Mouse (Mus musculus) heart, postnatal 25 days (tissue): ENCODE measurements around the gene Hps3. TPM values are rescaled to one million over a fixed set of nuclear protein-coding genes. Genes with fewer than 3 reads are reported as not detected.
A peak's percentile ranks its signal among the peaks of the same experiment; 100 is the strongest.

Experiments used
- DNase-seq: peaks from one replicate; pipeline ENCODE4 v3.0.0; 2022; ENCODE audit warnings: low spot score
- intact Hi-C: fragments of 180-260 bp; cut with DNase I; formaldehyde crosslinking; loops from one replicate; pipeline ENCODE4 v1.15.1; 2025
- total RNA-seq, 2 experiments: library from RNA; stranded (reverse); gene quantifications; 2 replicates each; pipeline ENCODE4 v1.2.3; 2021

Gene Hps3
- total RNA-seq, 2 experiments from 2014 or later: 7.3 to 8.2 TPM

GRCm38 (mm10) chr3:20010464-20010863 is 24.7 kb downstream of the Hps3 start:
- intact Hi-C loops: no loop called here
- no peak for DNase-seq

DNA sequence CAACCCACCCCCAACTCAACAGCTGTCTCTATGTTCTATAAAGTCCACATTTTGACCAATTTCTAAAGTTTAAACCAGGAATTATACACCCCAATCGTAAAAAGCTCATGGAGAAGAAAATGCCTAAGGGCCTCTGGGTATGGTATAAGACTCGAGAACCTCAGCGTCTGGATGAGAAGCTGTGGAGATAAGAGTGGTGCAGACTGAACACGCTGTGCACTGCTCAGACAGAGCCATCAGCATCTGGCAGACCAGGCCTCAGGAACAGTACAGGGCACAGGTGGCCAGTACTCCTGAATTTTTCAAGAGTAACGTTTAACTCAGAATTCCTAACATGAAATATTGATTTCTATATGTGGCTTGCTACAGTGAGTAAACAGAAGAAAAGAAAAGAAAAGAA is 27.4 kb downstream of the Hps3 start:
- DNase-seq: no peak
- intact Hi-C loops: loop anchor here (5.0 kb wide), 1 partner anchor 190 kb away; no protein-coding TSS in a partner anchor

DNA sequence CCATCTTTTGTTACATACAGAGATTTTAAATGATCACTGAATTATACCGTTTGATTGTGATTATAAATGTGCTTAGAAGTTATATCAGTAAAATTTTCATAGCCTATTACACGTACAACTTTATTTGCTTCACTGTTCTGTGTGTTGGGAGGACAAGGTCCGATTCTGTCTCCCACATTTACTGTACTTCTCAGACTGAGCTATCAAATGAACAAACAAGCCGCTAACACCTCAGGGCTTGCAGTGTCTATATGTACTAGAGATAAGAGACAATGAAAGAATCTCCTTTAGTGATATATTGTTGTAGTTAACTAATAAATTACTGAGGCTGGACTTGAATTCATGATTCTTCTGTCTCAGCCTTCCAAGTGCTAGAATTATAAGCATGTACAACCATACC is 27.8 kb downstream of the Hps3 start:
- intact Hi-C loops: loop anchor here (5.0 kb wide), 1 partner anchor 190 kb away; no protein-coding TSS in a partner anchor
- no peak for DNase-seq

DNA sequence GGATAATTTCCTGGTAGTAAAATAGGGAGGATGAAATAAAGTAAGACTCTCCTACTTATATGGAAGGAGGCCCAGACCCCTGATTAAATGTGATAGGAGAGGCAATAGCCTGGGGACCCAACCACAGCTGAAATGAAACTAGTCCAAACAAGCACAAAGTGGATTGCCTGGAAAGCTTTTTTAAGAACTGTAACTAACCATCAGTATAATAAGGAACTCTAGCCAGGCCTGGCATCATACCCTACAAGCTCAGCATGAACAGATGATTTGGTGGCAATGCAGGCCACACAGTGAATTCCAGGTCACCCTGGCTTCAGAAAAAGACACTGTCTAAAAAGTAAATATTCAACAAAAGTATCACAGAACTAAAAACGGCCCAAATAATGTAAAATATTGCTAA is 29.5 kb downstream of the Hps3 start:
- intact Hi-C loops: loop anchor here (5.0 kb wide), 1 partner anchor 192 kb away; no protein-coding TSS in a partner anchor
- no peak for DNase-seq

GRCm38 (mm10) chr3:20004422-20004821 is 30.7 kb downstream of the Hps3 start:
- no peak for DNase-seq
- intact Hi-C loops: no loop called here

DNA sequence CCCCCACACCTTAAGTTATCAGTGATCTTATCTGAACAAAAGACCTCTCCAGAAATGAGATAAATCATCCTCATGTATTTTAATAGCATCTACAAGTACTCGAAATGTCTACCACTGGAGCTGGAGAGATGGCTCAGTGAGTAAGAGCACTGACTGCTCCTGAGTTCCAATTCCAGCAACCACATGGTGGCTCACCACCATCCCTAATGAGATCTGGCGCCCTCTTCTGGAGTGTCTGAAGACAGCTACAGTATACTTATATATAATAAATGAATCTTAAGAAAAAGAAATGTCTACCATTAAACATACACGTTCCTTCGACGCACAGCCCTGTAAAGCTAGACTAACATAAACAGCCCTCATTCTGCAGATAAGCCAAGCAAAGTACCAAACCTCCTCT is 32.3 kb downstream of the Hps3 start:
- intact Hi-C loops: loop anchor here (1.0 kb wide), 1 partner anchor 98 kb away; no protein-coding TSS in a partner anchor
- no peak for DNase-seq

DNA sequence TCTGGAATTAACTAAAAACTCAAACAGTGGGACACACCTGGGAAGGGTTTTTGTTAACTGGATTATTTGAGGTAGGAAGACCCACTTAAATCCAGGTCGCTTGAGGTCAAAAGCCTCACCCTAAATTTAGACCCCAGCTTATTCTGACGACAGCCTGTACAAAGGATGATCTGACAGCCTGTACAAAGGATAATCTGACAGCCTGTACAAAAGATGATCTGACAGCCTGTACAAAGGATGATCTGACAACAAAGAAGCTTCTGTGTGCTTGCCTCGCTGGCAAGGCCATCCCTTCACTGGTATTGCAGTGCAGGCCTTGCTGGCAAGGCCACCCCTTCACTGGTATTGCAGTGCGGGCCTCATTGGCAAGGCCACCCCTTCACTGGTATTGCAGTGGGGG is 34.3 kb downstream of the Hps3 start:
- no peak for DNase-seq
- intact Hi-C loops: no loop called here

DNA sequence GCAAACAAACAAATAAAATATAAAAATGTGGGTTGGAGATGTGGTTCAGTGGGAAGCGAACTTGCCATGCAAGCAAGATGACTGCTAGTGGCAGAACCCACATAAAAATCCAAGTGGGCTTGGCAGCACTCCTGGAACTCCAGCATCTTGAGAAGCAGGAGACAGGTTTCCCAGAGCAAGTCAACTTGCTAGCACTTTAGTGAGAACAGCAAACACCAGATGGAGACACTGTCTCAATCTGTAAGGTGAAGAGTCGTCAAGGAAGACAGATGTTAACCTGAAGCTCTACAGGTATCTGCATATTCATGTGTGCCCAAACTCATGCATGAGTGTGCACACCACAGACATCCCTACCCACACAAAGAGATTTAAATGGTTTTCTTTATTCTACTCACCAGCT is 35.6 kb downstream of the Hps3 start:
- no peak for DNase-seq
- intact Hi-C loops: no loop called here

DNA sequence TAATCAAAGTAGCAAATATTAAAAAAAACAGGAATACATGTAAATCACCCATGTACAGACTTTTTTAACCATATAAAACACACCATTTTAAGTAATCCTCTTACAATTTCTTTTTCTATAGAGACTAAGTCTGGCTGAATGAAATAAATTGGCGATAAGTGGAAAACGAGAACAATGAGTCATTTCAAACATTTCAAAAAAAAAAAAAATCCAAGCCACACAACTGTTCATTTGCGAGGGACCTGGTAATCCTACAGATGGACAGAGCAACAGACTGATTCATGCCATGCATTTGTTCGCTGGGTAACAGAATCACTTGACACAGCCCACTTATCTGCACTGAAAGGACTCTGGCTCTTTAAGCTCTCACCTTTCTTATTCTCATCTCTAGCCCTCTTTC is 42.7 kb downstream of the Hps3 start:
- intact Hi-C loops: no loop called here

GRCm38 (mm10) chr3:19990031-19990430 is 45.1 kb downstream of the Hps3 start:
- intact Hi-C loops: no loop called here
- DNase-seq: no peak

More for the DNA sequence above, 42.7 kb downstream of the Hps3 start:
- no peak for DNase-seq

DNA sequence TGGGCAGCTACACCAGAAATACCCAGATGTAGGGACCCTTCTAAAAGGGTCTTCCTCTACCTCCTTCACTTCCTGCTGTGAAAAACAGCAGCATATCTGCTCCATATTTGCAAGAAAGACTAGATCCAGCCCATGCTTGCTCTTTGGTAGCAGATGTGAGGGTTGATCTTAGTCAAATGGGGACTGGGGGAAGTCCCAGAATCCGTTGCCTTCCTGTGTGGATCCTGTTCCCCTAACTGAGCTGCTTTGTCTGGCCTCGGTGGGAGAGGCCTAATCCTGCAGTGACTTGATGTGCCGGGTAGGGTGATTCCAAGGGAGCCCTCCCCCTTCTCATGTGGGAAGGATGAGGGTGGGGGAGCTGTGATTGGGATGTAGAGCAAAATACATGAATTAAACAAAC is 49.0 kb downstream of the Hps3 start:
- intact Hi-C loops: no loop called here
- DNase-seq: no peak

- intact Hi-C loops: no loop called here
- DNase-seq: no peak
These were observed 52.3 kb downstream of the Hps3 start for GRCm38 (mm10) chr3:19982846-19983245.

- intact Hi-C loops: no loop called here
These were observed 54.0 kb downstream of the Hps3 start for GRCm38 (mm10) chr3:19981156-19981555.

GRCm38 (mm10) chr3:19978474-19978873 is 56.6 kb downstream of the Hps3 start:
- intact Hi-C loops: no loop called here
- DNase-seq: peak; percentile 17

More at GRCm38 (mm10) chr3:19981156-19981555, 54.0 kb downstream of the Hps3 start:
- DNase-seq: no peak

DNA sequence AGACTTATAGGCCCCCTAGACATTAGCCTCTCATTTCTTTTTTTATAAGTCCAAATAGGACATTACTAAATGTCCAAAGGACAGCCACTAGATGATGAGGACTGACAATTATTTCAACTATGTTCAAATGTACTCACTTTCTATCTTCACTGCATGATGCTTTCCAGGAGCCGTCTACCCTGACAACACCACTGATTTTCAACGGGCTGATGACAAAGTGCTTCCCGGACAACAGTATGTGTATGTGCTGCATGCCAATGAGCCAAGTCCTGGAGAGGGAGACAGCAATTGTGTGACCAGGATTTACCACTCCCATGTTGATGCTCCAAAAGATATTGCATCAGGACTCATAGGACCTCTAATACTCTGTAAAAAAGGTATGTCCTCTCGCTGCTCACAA is 69.0 kb downstream of the Hps3 start:
- no peak for DNase-seq
- intact Hi-C loops: no loop called here

DNA sequence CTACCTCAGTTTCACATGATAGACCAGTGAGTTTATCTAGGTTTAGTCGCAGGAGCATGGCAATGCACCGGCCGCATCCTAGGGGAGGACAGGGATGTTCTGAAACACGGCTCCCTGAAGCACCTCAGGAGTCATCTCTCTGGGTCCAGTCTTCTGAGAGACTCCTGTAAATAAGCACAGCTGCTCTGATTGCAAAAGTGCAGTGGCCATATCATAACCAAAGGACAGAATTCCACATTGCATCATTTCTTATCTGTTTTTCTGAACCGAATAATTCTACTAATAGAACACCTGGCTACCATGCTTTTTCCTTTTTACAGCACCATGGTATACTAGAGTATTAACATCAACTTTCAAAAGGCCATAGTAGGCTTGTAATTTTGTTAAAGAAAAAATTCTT is 69.9 kb downstream of the Hps3 start:
- intact Hi-C loops: no loop called here
- DNase-seq: no peak

- intact Hi-C loops: no loop called here
- DNase-seq: no peak
These were observed 70.4 kb downstream of the Hps3 start for GRCm38 (mm10) chr3:19964625-19965188.

GRCm38 (mm10) chr3:19962769-19963513 is 72.2 kb downstream of the Hps3 start:
- intact Hi-C loops: no loop called here
- no peak for DNase-seq

DNA sequence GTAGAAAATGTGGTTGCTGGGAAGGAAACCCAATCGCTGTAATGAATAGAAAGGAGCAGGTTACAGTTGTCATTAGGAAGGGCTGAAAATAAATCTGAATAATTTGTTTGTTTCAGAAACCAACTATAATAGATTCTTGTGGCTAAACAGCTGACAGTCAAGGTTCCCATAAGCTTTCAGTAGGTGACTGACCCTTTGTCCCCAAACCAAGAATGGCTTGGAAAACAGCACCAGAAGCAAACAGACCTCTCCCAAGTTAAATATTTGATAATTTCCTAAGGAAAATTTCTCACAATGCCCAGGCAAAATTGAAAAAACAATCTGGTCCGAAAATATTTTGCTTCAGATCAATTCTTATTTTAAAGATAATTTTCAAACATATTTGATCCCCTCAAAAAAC is 73.8 kb downstream of the Hps3 start:
- no peak for DNase-seq
- intact Hi-C loops: no loop called here

- intact Hi-C loops: no loop called here
- DNase-seq: no peak
These were observed 74.5 kb downstream of the Hps3 start for GRCm38 (mm10) chr3:19960570-19961114.

DNA sequence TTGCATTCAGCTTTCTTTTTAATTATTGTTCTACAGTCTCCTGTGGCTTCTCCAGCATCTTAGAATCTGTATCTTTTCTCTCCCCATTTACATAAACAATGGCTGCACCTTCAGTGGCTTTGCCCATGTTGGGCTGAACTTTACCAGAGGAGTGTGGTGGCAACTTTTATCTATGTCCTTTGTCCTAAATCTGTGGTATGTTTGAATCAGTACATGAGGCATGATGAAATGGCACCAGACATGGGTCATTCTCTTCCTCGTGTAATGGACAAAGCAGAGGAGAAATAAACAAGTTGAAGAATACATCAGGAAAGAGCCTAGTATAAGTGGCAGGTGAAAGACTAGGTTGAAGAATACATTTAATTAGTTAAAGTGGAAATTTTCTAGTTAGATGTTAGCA is 76.1 kb downstream of the Hps3 start:
- intact Hi-C loops: no loop called here
- no peak for DNase-seq
